Mouse (Mus musculus) heart, postnatal 0 days (tissue): Measurements from ENCODE around the gene Mypop. TPM values are rescaled to one million over a fixed set of nuclear protein-coding genes. Genes with fewer than 3 reads are reported as not detected.

ENCODE experiments used
- ATAC-seq: fragments of 200-750 bp; cut with Nextera tagmentation; 2 replicates; pipeline ENCODE4 v1.8.0; 2017; ENCODE audit warnings: low read depth, moderate number of reproducible peaks, moderate library complexity; ENCODE audit not compliant: insufficient read depth
- DNase-seq: peaks from one replicate; pipeline ENCODE4 v3.0.0-alpha.2; 2016; ENCODE audit warnings: low spot score
- H3K27ac ChIP-seq: fragments of 300-500 bp; sonication (generic); 2 replicates; pipeline ENCODE4 v1.5.1; 2014; ENCODE audit warnings: low read depth, mild to moderate bottlenecking
- H3K27me3 ChIP-seq: fragments of 300-500 bp; sonication (generic); 2 replicates; pipeline ENCODE4 v1.6.1; 2014; ENCODE audit warnings: low read length, mixed read lengths; ENCODE audit not compliant: control insufficient read depth, insufficient read depth
- H3K36me3 ChIP-seq: fragments of 300-500 bp; sonication (generic); replicated peaks from 2 replicates; pipeline ENCODE4 v1.6.1; 2014; ENCODE audit warnings: low read length, mixed read lengths; ENCODE audit not compliant: control insufficient read depth, insufficient read depth
- H3K4me1 ChIP-seq: fragments of 300-500 bp; sonication (generic); 2 replicates; pipeline ENCODE4 v1.6.1; 2014; ENCODE audit warnings: antibody characterized with exemption; ENCODE audit not compliant: control insufficient read depth, insufficient read depth
- H3K4me2 ChIP-seq: fragments of 300-500 bp; sonication (generic); 2 replicates; pipeline ENCODE4 v1.6.1; 2014; ENCODE audit warnings: low read depth, mild to moderate bottlenecking, low read length, moderate library complexity
- H3K4me3 ChIP-seq: fragments of 300-500 bp; sonication (generic); 2 replicates; pipeline ENCODE4 v1.5.1; 2014; ENCODE audit warnings: low read depth, low read length
- H3K9ac ChIP-seq: fragments of 300-500 bp; sonication (generic); replicated peaks from 2 replicates; pipeline ENCODE4 v1.6.1; 2014; ENCODE audit warnings: low read depth, low read length, mixed read lengths
- H3K9me3 ChIP-seq: fragments of 300-500 bp; sonication (generic); replicated peaks from 2 replicates; pipeline ENCODE4 v1.6.1; 2016; ENCODE audit warnings: low read length; ENCODE audit not compliant: control insufficient read depth
- CTCF ChIP-seq: IDR thresholded peaks from 2 replicates; pipeline ENCODE4 v1.5.1; 2016; ENCODE audit warnings: antibody characterized with exemption, control low read depth, low read depth
- EP300 ChIP-seq: IDR thresholded peaks from 2 replicates; pipeline ENCODE4 v1.6.1; 2016; ENCODE audit warnings: antibody characterized with exemption, low read depth
- WGBS: fragments of 180-500 bp; shearing (Covaris S2); extraction: QIAGEN DNeasy Blood & Tissue Kit; methylation state at CpG from one replicate; pipeline ENCODE4 v1.1.7; 2014; 5-methylcytosine and 5-hydroxymethylcytosine counted together
- polyA plus RNA-seq: library from polyadenylated mRNA; unstranded; fragments of >200 nt; fragmentation: Nextera tagmentation; extraction: Ambion mirVana; gene quantifications from 2 replicates; pipeline ENCODE4 v1.2.1, GENCODE M21; 2015
- total RNA-seq: library from RNA; depleted of rRNA; stranded (reverse); fragments of >200 nt; gene quantifications from 2 replicates; pipeline ENCODE4 v1.2.3, GENCODE M21; 2014; ENCODE audit warnings: low replicate concordance

The Mypop gene
- total and polyA plus RNA-seq, 2 experiments from 2014 or later, result 0.34 to 0.79 TPM

- no peak overlapping the region for H3K27ac ChIP-seq
- peaks cover 5% of the 10 kb centered on the region for H3K4me1 ChIP-seq
- no peak for TF ChIP-seq EP300
- TF ChIP-seq CTCF, result no peak
- peak overlapping the region; percentile 89 for H3K4me2 ChIP-seq
- no peaks in the 10 kb centered on the region for H3K9me3 ChIP-seq
- no peak for DNase-seq
- ATAC-seq, result no peak
- peak overlapping the region; percentile 10; the same call in 1 of the 2 replicates for H3K9ac ChIP-seq
- under 1% methylated on average over 59 of the region's 59 CpGs for WGBS
- 0 out of 2 replicates have a peak, but pooled peaks cover 12% of the 10 kb centered on the region for H3K36me3 ChIP-seq
- peaks cover 19% of the 10 kb centered on the region; the same call in 1 of the 2 replicates for H3K27me3 ChIP-seq
- peak overlapping the region; percentile 56 for H3K4me3 ChIP-seq
Measured at GRCm38 (mm10) chr7:18991660-18992293, 732 bp downstream of the Mypop start.

GRCm38 (mm10) chr7:18992294-18992675 is 1.2 kb downstream of the Mypop start:
- Histone ChIP-seq H3K4me2 (peak overlapping the region; percentile 89), H3K4me1 (peaks cover 5% of the 10 kb centered on the region), H3K9ac (peak overlapping the region; percentile 10; the same call in 1 of the 2 replicates), H3K27ac (no peak overlapping the region), H3K9me3 (no peaks in the 10 kb centered on the region), H3K27me3 (peaks cover 19% of the 10 kb centered on the region; the same call in 1 of the 2 replicates), H3K4me3 (peak overlapping the region; percentile 56), H3K36me3 (0 out of 2 replicates have a peak, but pooled peaks cover 12% of the 10 kb centered on the region)
- 4% methylated on average over 30 of the region's 31 CpGs for WGBS
- no peak for TF ChIP-seq CTCF
- no peak for TF ChIP-seq EP300
- no peak for ATAC-seq
- DNase-seq, result no peak

- Histone ChIP-seq H3K9me3 (no peaks in the 10 kb centered on the region), H3K27ac (no peak overlapping the region), H3K4me2 (no peak overlapping the region), H3K4me1 (peaks cover 5% of the 10 kb centered on the region), H3K4me3 (no peak overlapping the region), H3K36me3 (0 out of 2 replicates have a peak, but pooled peaks cover 12% of the 10 kb centered on the region), H3K9ac (no peak overlapping the region), H3K27me3 (peaks cover 19% of the 10 kb centered on the region; the same call in 1 of the 2 replicates)
- 93% methylated on average over 5 of the region's 5 CpGs for WGBS
- TF ChIP-seq CTCF, result no peak
- TF ChIP-seq EP300, result no peak
- DNase-seq (no peak), ATAC-seq (no peak)
Measured at GRCm38 (mm10) chr7:18993036-18993435, 2.0 kb downstream of the Mypop start.

GRCm38 (mm10) chr7:18998835-18999234 is 7.8 kb downstream of the Mypop start:
- H3K9me3 ChIP-seq, result no peaks in the 10 kb centered on the region
- H3K27ac ChIP-seq, result no peak overlapping the region
- DNase-seq, result no peak
- no peak for ATAC-seq
- 0 out of 2 replicates have a peak, but pooled peaks cover 12% of the 10 kb centered on the region for H3K36me3 ChIP-seq
- H3K4me2 ChIP-seq, result no peak overlapping the region
- H3K4me3 ChIP-seq, result no peak overlapping the region
- H3K4me1 ChIP-seq, result no peaks in the 10 kb centered on the region
- H3K9ac ChIP-seq, result no peak overlapping the region
- TF ChIP-seq EP300, result no peak
- no peak; the same call in 1 of the 2 replicates for TF ChIP-seq CTCF
- WGBS, result 38% methylated on average over 9 of the region's 9 CpGs
- no peaks in the 10 kb centered on the region for H3K27me3 ChIP-seq

DNA sequence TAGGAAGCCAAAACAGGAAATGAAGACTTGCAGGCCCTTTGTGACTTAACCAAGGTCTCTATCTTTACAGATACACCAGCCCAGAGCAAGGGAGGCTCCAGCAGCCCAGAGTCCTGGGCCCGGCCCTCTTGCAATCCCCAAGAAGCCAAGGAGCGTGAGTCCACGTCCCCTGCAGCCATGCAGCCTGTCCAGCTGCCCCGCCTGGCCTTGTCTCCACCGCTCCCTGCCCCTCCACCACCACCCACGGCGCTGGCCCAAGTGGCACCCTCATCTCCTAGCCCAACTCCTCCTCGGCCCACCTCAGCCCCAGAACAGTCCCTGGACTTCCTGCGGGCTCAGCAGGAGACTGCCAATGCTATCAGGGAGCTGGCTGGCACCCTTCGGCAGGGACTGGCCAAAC is 9.4 kb downstream of the Mypop start:
- TF ChIP-seq CTCF, result no peak
- no peak for TF ChIP-seq EP300
- WGBS, result 40% methylated on average over 10 of the region's 10 CpGs
- Histone ChIP-seq H3K4me3 (peak overlapping the region; percentile 47), H3K9ac (peak overlapping the region; percentile 64), H3K27me3 (no peaks in the 10 kb centered on the region), H3K36me3 (0 out of 2 replicates have a peak, but pooled peaks cover 12% of the 10 kb centered on the region), H3K4me2 (peak overlapping the region; percentile 74), H3K27ac (peak overlapping the region; percentile 63), H3K4me1 (peaks cover 10% of the 10 kb centered on the region), H3K9me3 (no peaks in the 10 kb centered on the region)
- DNase-seq (no peak), ATAC-seq (no peak)
